Mouse (Mus musculus) hindbrain, embryonic 12.5 days (tissue): Measurements from ENCODE around the gene Cd40. TPM values are rescaled to one million over a fixed set of nuclear protein-coding genes. Genes with fewer than 3 reads are reported as not detected.
A peak's percentile ranks its signal among the peaks of the same experiment; 100 is the strongest.

Source experiments
- ATAC-seq: fragments of 200-750 bp; cut with Nextera tagmentation; 2 replicates; pipeline ENCODE4 v1.8.0; 2017; ENCODE audit warnings: moderate TSS enrichment; ENCODE audit not compliant: low FRiP score
- H3K27ac ChIP-seq: fragments of 300-500 bp; sonication (generic); 2 replicates; pipeline ENCODE4 v1.5.1; 2016; ENCODE audit warnings: mild to moderate bottlenecking
- H3K27me3 ChIP-seq: fragments of 300-500 bp; sonication (generic); 2 replicates; pipeline ENCODE4 v1.6.1; 2016; ENCODE audit warnings: mild to moderate bottlenecking
- H3K36me3 ChIP-seq: fragments of 300-500 bp; sonication (generic); 2 replicates; pipeline ENCODE4 v1.6.1; 2016; ENCODE audit warnings: mild to moderate bottlenecking
- H3K4me1 ChIP-seq: fragments of 300-500 bp; sonication (generic); 2 replicates; pipeline ENCODE4 v1.6.1; 2016
- H3K4me2 ChIP-seq: fragments of 300-500 bp; sonication (generic); replicated peaks from 2 replicates; pipeline ENCODE4 v1.6.1; 2016; ENCODE audit warnings: mild to moderate bottlenecking
- H3K4me3 ChIP-seq: fragments of 300-500 bp; sonication (generic); 2 replicates; pipeline ENCODE4 v1.5.1; 2016; ENCODE audit warnings: mild to moderate bottlenecking
- H3K9ac ChIP-seq: fragments of 300-500 bp; sonication (generic); 2 replicates; pipeline ENCODE4 v1.6.1; 2016; ENCODE audit warnings: mild to moderate bottlenecking, moderate library complexity
- H3K9me3 ChIP-seq: fragments of 300-500 bp; sonication (generic); replicated peaks from 2 replicates; pipeline ENCODE4 v1.6.1; 2016; ENCODE audit warnings: mild to moderate bottlenecking
- whole genome bisulfite sequencing: fragments of 180-500 bp; shearing (Covaris S2); methylation state at CpG from one replicate; pipeline ENCODE4 v1.1.7; 2016; 5-methylcytosine and 5-hydroxymethylcytosine counted together
- polyA plus RNA-seq: library from polyadenylated mRNA; unstranded; fragments of >200 nt; fragmentation: Nextera tagmentation; extraction: Ambion mirVana; gene quantifications from 2 replicates; pipeline ENCODE4 v1.2.1, GENCODE M21; 2016

Cd40 gene
- polyA plus RNA-seq, 1 experiment from 2014 or later: 5.4 TPM

DNA sequence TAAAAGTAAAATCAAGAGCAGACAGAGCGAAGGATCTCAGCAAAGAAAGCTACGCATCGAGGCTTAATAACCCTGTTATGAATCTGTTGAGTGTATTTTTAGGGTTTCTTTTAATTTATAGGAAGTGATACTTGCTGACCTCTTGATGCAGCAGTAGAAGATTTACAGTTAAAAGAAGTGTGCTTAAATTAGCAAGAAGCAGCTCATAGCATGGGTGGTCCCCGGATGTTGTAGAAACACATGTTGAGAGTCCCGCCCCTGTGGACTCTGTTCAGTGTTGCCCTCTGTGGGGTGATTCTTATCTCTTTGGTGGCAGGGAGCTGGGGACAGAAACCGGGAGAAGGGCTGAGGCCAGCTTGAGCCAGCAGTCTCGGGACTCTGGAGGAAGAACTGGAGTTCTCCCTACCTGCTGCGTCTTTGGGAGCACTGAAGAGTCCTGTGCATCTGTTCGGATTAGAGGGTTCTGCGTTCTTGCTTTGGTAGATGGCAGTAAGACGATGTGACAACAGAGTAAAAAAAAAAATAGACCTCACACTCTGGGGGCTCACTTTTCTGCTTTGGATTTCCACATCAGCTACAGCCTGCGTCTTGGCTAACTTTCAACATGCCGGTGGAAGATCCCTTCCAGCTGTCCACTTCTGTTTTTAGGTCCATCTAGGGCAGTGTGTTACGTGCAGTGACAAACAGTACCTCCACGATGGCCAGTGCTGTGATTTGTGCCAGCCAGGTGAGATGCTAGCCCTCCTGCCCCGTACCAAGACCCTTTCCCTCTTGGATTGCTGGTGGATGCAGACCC is 6.4 kb downstream of the Cd40 start:
- Histone ChIP-seq H3K9ac (no peak overlapping the region), H3K9me3 (no peaks in the 10 kb centered on the region), H3K4me2 (no peak overlapping the region), H3K4me1 (peaks cover 5% of the 10 kb centered on the region), H3K27ac (no peak overlapping the region), H3K27me3 (peaks cover 9% of the 10 kb centered on the region; the same call in 1 of the 2 replicates), H3K36me3 (no peaks in the 10 kb centered on the region), H3K4me3 (no peak overlapping the region)
- ATAC-seq: no peak
- 89% methylated on average over 16 of the region's 16 CpGs for WGBS

DNA sequence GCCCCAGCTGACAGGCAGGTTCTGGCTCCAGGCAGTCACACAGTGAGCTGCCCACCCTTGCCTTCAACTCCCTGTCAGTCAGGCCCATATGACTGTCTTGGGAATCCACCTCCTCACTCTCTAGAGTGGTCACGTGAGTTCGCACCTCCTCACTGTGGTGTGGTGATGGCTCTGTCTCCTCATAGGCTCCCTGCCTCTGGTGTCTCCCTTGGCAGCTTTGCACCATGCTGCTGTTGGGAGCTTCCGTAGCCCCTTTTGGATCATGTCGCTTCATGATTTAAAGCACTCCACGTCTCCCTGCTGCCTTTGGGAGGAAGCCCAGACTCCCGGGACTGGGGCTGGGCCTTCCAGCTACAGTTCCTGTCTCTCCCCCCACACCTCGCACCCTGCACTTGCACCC is 9.1 kb downstream of the Cd40 start:
- no peaks in the 10 kb centered on the region for H3K36me3 ChIP-seq
- H3K4me2 ChIP-seq: no peak overlapping the region
- H3K27me3 ChIP-seq: peaks cover 9% of the 10 kb centered on the region; the same call in 1 of the 2 replicates
- no peaks in the 10 kb centered on the region for H3K9me3 ChIP-seq
- WGBS: 64% methylated on average over 7 of the region's 7 CpGs
- H3K4me3 ChIP-seq: no peak overlapping the region
- ATAC-seq: no peak
- no peak overlapping the region for H3K9ac ChIP-seq
- no peak overlapping the region for H3K27ac ChIP-seq
- H3K4me1 ChIP-seq: no peaks in the 10 kb centered on the region

DNA sequence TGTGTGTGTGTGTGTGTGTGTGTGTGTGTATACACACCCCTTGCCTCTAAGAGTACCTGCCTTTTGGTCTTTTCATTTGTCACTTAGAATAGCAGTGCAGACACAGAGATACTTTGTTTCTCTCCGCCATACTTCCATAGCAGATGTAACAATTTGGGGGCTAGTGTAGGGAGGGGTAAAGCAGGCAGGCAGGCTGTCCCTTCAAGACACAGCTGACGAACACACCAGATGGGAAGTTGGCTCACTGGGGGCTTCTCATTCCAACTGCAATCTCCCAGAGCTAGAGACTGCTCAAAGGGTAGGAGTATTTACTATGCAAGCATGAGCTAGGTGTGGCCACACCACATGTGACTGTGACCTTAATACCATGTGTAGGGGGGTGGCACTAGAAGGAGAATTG is 13.4 kb downstream of the Cd40 start:
- H3K36me3 ChIP-seq: no peaks in the 10 kb centered on the region
- no peak overlapping the region for H3K9ac ChIP-seq
- no peak overlapping the region for H3K4me3 ChIP-seq
- no peak for ATAC-seq
- H3K4me2 ChIP-seq: no peak overlapping the region
- H3K27ac ChIP-seq: no peak overlapping the region
- H3K27me3 ChIP-seq: peaks cover 32% of the 10 kb centered on the region
- peaks cover 9% of the 10 kb centered on the region for H3K4me1 ChIP-seq
- 80% methylated on average over 2 of the region's 2 CpGs for WGBS
- no peaks in the 10 kb centered on the region for H3K9me3 ChIP-seq

DNA sequence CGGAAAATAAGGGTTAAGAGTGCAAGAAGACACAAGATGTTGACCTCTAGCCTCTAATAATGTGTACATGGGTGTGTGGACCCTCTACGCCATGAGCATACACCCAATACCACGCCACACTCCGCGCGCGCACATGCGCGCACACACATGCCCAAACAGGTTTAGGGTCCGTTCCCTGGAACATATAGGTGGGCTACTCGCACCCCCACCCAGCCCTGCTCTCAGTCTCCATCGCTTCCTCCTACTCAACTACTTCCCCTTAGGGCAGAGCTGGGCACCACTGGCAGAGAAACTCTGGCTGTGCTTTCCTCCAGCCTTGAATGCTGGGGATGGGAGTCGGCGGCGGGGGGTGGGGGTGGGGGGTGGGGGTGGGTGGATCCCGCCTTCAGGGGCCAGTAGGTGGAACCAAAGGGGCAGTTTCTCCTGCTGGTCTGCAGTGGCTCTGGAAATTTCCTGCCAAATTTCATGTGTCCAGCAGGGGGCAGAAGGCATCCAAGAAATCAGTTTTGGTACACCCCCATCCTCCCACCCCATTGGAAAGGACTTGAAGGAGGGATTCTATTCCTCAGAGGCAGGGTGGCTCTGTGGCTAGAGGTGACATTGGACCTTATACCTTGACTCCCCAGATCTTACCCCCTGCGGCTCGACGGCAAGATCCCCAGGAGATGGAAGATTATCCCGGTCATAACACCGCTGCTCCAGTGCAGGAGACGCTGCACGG is 14.8 kb downstream of the Cd40 start:
- peak; percentile 33; the same call in 1 of the 2 replicates for ATAC-seq
- peaks cover 41% of the 10 kb centered on the region for H3K27me3 ChIP-seq
- H3K36me3 ChIP-seq: no peaks in the 10 kb centered on the region
- 23% methylated on average over 23 of the region's 23 CpGs for WGBS
- H3K27ac ChIP-seq: no peak overlapping the region
- H3K4me3 ChIP-seq: no peak overlapping the region; the same call in 1 of the 2 replicates
- no peaks in the 10 kb centered on the region for H3K9me3 ChIP-seq
- peak overlapping the region; percentile 36 for H3K4me2 ChIP-seq
- 0 out of 2 replicates have a peak overlapping the region, but pooled peaks have one; percentile 35 for H3K9ac ChIP-seq
- H3K4me1 ChIP-seq: peaks cover 9% of the 10 kb centered on the region

DNA sequence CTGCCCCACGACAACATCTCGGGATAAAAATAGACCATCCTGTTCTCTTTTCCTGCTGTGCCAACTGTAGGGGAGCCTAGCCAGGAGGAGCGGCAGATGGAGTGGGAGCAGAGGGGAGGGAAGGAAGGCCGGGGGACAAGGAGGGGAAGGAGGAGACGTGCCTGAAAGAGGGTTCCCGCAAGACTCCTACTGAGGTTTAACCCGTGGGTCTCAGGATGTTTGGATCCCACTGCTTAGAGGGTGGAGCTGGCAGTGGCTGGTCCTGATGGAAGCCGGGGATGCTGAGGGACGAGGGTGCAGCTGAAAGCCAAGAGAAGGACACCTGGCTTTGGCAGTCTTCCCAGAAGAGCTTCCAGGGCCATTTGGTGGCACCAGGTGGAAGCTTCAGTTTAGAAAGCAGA is 18.0 kb downstream of the Cd40 start:
- no peak overlapping the region for H3K4me2 ChIP-seq
- peaks cover 37% of the 10 kb centered on the region for H3K4me1 ChIP-seq
- ATAC-seq: no peak
- peaks cover 59% of the 10 kb centered on the region for H3K27me3 ChIP-seq
- H3K9me3 ChIP-seq: no peaks in the 10 kb centered on the region
- no peaks in the 10 kb centered on the region for H3K36me3 ChIP-seq
- H3K27ac ChIP-seq: no peak overlapping the region
- no peak overlapping the region for H3K9ac ChIP-seq
- 27% methylated on average over 9 of the region's 9 CpGs for WGBS
- no peak overlapping the region for H3K4me3 ChIP-seq

DNA sequence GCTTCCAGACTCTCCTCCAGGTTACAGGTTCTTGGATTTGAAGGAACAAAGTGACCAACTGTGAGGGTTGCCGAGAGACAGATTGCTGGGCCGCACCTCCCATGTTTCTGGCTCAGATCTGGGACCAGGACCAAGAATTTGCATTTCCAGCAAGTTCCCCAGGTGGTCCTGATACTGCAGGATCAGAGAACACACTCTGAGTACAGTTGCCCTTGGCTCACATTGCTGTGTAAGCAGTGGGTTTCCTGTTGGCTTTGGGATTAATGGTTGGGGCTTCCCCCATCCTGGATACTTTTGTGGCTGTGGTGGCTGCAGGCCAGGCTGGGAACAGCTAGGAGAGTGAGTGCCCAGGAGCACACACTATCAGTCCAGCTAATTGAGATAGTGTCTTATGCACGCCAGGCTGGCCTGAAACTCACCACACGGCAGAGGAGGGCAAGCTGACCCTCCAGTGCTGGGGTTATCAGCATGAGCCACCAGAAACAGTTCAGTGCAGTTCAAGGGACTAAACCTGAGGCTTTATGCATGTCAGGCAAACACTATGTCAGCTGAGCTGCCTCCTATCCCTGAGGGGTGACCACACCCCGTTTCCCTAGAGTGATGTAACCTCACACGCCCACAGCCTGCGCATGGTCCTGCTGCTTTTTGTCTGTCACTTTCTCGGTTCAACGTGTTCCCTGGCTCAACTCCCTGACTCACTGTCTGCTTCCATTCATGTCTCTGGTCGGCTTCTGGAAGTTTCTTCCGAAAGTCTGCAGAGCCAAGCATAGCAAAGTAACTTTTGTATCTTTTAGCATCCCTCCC is 18.9 kb downstream of the Cd40 start:
- Histone ChIP-seq H3K9ac (no peak overlapping the region), H3K4me2 (no peak overlapping the region), H3K9me3 (no peaks in the 10 kb centered on the region), H3K27ac (no peak overlapping the region), H3K4me1 (peaks cover 46% of the 10 kb centered on the region), H3K27me3 (peaks cover 68% of the 10 kb centered on the region), H3K4me3 (no peak overlapping the region), H3K36me3 (no peaks in the 10 kb centered on the region)
- WGBS: 55% methylated on average over 11 of the region's 11 CpGs
- no peak for ATAC-seq

DNA sequence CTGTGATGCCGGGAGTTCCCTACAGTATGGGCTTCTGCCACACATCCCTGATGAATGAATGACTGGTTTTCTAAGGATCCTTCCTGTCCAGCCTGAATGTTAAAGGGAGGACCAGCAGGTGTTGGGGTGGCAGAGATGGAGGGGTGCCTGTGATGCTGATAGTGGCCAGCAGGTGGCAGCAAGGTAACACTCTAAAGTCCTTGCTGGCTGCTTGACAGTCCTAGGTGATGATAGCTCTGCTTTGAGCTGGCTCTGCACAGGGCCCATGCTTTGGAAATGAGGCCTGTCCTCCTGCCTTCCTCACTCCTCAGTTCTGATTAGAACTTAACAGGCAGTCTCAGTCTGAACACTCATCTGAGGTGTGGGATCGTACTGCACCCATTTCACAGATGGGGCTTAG is 19.5 kb downstream of the Cd40 start:
- H3K4me2 ChIP-seq: no peak overlapping the region
- peaks cover 75% of the 10 kb centered on the region for H3K27me3 ChIP-seq
- ATAC-seq: peak; percentile 26; the same call in 1 of the 2 replicates
- peaks cover 50% of the 10 kb centered on the region for H3K4me1 ChIP-seq
- H3K9ac ChIP-seq: no peak overlapping the region
- WGBS: 41% methylated on average over 2 of the region's 2 CpGs
- no peaks in the 10 kb centered on the region for H3K9me3 ChIP-seq
- no peak overlapping the region for H3K27ac ChIP-seq
- no peak overlapping the region for H3K4me3 ChIP-seq
- H3K36me3 ChIP-seq: no peaks in the 10 kb centered on the region

DNA sequence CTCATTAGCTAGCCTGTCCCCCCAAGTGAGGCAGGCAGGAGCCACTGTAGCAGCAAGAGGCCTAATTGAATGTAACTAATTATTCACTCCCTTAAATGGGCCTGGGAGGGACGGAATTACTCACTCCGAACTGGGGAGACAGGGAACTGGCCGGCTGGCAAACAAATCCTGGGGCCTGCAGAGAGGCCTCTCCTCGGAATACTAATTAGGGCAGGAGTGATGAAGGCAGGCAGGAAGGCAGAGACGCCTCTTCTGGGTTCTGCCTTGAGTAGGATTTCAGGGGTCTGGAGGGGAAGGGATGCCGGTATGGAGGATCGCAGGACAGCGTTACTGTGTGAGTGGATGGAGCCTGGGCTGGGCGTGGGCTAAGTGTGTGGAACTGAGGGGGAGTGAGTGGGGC is 21.6 kb downstream of the Cd40 start:
- H3K36me3 ChIP-seq: no peaks in the 10 kb centered on the region
- peaks cover 53% of the 10 kb centered on the region for H3K4me1 ChIP-seq
- H3K9me3 ChIP-seq: no peaks in the 10 kb centered on the region
- H3K4me3 ChIP-seq: no peak overlapping the region
- peak overlapping the region; percentile 6; the same call in 1 of the 2 replicates for H3K9ac ChIP-seq
- ATAC-seq: peak; percentile 75
- peaks cover 78% of the 10 kb centered on the region for H3K27me3 ChIP-seq
- WGBS: 3% methylated on average over 9 of the region's 9 CpGs
- H3K27ac ChIP-seq: peak overlapping the region; percentile 30; the same call in 1 of the 2 replicates
- H3K4me2 ChIP-seq: peak overlapping the region; percentile 31

DNA sequence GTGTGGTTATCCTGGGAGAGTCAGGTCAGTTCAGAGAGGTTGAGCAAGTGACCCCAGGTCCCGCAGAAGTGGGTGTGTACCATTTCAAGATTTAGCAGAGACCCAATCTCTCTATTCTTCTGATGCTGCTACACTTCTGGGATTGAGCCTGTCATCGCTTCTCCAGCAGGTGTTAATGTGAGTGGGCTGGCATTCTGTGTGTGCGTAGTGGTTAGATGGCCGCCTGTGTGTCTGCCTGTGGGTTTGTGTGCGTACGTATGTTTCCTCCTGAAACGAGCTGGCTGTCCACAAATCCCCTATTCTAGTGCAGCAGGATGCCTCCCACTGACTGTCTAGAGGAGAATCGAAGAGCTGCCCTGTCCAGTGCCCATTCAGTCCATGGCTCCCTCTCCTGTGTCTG is 22.6 kb downstream of the Cd40 start:
- Histone ChIP-seq H3K4me1 (peaks cover 53% of the 10 kb centered on the region), H3K36me3 (no peaks in the 10 kb centered on the region), H3K4me2 (no peak overlapping the region), H3K4me3 (no peak overlapping the region), H3K27me3 (peaks cover 76% of the 10 kb centered on the region), H3K9ac (no peak overlapping the region), H3K9me3 (no peaks in the 10 kb centered on the region), H3K27ac (no peak overlapping the region)
- ATAC-seq: no peak
- 71% methylated on average over 8 of the region's 8 CpGs for WGBS

DNA sequence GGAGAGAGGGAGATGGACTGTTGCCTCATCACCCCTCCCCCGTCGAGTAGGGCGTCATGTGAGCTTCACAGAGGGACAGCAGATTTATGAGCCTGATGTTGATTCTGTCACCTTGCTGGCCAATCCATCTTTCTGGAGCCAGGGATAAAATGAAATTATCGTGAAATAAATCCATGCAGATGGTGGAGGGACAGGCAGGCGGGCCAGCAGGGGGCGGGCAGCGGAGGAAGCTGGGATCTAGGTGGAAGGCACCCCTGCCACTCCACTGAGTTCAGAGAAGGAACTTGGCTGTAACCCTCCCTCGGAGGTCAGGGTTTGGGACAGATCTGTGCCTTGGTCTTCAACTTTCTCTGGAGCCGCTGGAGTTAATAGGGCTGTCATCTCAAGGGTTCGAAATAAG is 23.2 kb downstream of the Cd40 start:
- Histone ChIP-seq H3K4me1 (peaks cover 50% of the 10 kb centered on the region), H3K4me3 (no peak overlapping the region), H3K27me3 (peaks cover 70% of the 10 kb centered on the region), H3K36me3 (no peaks in the 10 kb centered on the region), H3K9ac (no peak overlapping the region), H3K4me2 (no peak overlapping the region; the same call in 1 of the 2 replicates), H3K9me3 (no peaks in the 10 kb centered on the region), H3K27ac (no peak overlapping the region)
- ATAC-seq: no peak
- WGBS: 29% methylated on average over 10 of the region's 10 CpGs

DNA sequence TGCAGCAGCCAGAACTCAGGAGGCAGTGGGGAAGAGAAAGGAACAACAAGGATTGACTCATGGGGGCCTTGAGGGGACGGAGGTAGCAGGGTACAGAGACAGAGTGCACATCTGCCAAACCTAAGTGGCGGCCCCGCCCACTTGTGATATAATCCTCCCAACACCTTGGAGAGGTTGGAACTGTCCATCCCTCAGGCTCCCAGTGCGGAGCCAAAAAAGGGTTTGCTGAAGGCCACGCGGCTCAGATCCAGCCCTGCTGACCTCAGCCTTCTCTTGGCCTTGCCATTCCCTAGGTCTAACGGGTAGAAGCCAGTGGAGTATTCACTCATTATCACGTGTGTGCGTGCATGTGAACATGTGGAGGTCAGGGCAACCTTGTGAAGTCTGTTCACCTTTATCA is 25.2 kb downstream of the Cd40 start:
- H3K27me3 ChIP-seq: peaks cover 55% of the 10 kb centered on the region
- H3K4me3 ChIP-seq: no peak overlapping the region
- 35% methylated on average over 9 of the region's 9 CpGs for whole genome bisulfite sequencing
- H3K4me2 ChIP-seq: no peak overlapping the region
- no peak overlapping the region for H3K9ac ChIP-seq
- peaks cover 49% of the 10 kb centered on the region for H3K4me1 ChIP-seq
- ATAC-seq: no peak
- no peak overlapping the region for H3K27ac ChIP-seq
- H3K9me3 ChIP-seq: no peaks in the 10 kb centered on the region
- no peaks in the 10 kb centered on the region for H3K36me3 ChIP-seq

DNA sequence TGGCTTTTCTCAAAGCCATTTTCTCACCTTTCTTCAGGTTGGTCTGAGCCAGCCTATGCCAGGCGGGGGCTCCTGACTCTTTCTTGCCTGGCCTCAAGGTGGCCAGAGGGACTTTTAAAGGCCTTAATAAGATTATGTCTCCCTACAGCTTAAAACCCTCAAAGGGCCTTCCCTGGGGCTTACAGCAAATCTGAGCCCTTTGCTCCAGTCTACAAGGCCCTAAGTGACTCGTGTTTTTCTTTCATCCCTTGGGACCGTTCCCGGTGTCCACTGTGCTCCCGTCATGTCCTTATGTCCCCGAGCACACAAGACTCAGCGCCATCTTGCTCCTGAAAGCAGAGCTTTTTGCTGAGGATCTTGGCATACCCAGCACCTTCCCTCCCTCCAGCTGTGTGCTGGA is 25.8 kb downstream of the Cd40 start:
- H3K36me3 ChIP-seq: no peaks in the 10 kb centered on the region
- H3K9me3 ChIP-seq: no peaks in the 10 kb centered on the region
- H3K27ac ChIP-seq: no peak overlapping the region
- peaks cover 43% of the 10 kb centered on the region for H3K4me1 ChIP-seq
- WGBS: 31% methylated on average over 7 of the region's 7 CpGs
- H3K4me2 ChIP-seq: no peak overlapping the region
- H3K27me3 ChIP-seq: peaks cover 49% of the 10 kb centered on the region
- no peak for ATAC-seq
- no peak overlapping the region for H3K4me3 ChIP-seq
- no peak overlapping the region for H3K9ac ChIP-seq
